Mouse (Mus musculus) liver, adult 2 months (tissue): ENCODE results near the gene Sez6l.

Source experiments
- CTCF ChIP-seq: fragments of 200-500 bp; IDR thresholded peaks from 2 replicates; pipeline ENCODE4 v1.5.1; 2011; ENCODE audit warnings: low read depth, low read length, control low read depth
- POLR2A ChIP-seq: fragments of 200-500 bp; IDR thresholded peaks from 2 replicates; pipeline ENCODE4 v1.6.1; 2011; ENCODE audit warnings: low read length, control low read depth; ENCODE audit not compliant: insufficient read depth; ENCODE audit errors: extremely low read depth

DNA sequence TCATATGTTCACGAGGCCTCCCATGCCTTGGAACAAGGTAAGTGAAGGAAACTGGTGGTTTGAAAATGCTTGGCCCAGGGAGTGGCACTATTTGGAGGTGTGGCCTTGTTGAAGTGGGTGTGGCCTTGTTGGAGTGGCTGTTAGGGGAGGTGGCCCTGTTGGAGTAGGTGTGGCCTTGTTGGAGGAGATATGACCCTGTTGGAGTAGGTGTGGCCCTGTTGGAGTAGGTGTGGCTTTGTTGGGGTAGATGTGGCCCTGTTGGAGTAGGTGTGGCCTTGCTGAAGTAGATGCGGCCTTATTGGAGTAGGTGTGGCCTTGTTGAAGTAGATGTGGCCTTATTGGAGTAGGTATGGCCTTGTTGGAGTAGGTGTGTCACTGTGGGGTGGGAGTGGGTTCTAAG lies 191.0 kb downstream of the Sez6l start:
- no peak for TF ChIP-seq CTCF
- no peak for TF ChIP-seq POLR2A
